Mouse (Mus musculus) liver, embryonic 15.5 days (tissue): ENCODE results near the gene Rpl21. TPM values are rescaled to one million over a fixed set of nuclear protein-coding genes. Genes with fewer than 3 reads are reported as not detected.
A peak's percentile ranks its signal among the peaks of the same experiment; 100 is the strongest.
"Not testable (repeated sequence)": the region's sequence is repeated elsewhere in the genome, so short reads cannot be mapped to it uniquely, and the experiment has no call there.

Experiments used
- ATAC-seq: fragments of 200-750 bp; cut with Nextera tagmentation; 2 replicates; pipeline ENCODE4 v1.8.0; 2017; ENCODE audit warnings: moderate number of reproducible peaks, mild to moderate bottlenecking, moderate library complexity; ENCODE audit not compliant: insufficient read depth
- H3K27ac ChIP-seq: fragments of 300-500 bp; sonication (generic); replicated peaks from 2 replicates; pipeline ENCODE4 v1.5.1; 2015; ENCODE audit warnings: mild to moderate bottlenecking, inconsistent platforms
- H3K27me3 ChIP-seq: fragments of 300-500 bp; sonication (generic); 2 replicates; pipeline ENCODE4 v1.6.1; 2015; ENCODE audit warnings: mild to moderate bottlenecking, inconsistent platforms
- H3K36me3 ChIP-seq: fragments of 300-500 bp; sonication (generic); replicated peaks from 2 replicates; pipeline ENCODE4 v1.6.1; 2015; ENCODE audit warnings: moderate library complexity, mild to moderate bottlenecking, inconsistent platforms
- H3K4me1 ChIP-seq: fragments of 300-500 bp; sonication (generic); replicated peaks from 2 replicates; pipeline ENCODE4 v1.6.1; 2015; ENCODE audit warnings: inconsistent platforms
- H3K4me2 ChIP-seq: fragments of 300-500 bp; sonication (generic); 2 replicates; pipeline ENCODE4 v1.6.1; 2015; ENCODE audit warnings: moderate library complexity, mild to moderate bottlenecking, inconsistent platforms
- H3K4me3 ChIP-seq: fragments of 300-500 bp; sonication (generic); replicated peaks from 2 replicates; pipeline ENCODE4 v1.5.1; 2015; ENCODE audit warnings: mild to moderate bottlenecking, inconsistent platforms
- H3K9ac ChIP-seq: fragments of 300-500 bp; sonication (generic); 2 replicates; pipeline ENCODE4 v1.6.1; 2015; ENCODE audit warnings: moderate library complexity, mild to moderate bottlenecking, inconsistent platforms
- H3K9me3 ChIP-seq: fragments of 300-500 bp; sonication (generic); replicated peaks from 2 replicates; pipeline ENCODE4 v1.6.1; 2016; ENCODE audit warnings: inconsistent platforms
- WGBS: fragments of 180-500 bp; shearing (Covaris S2); methylation state at CpG from one replicate; pipeline ENCODE4 v1.1.7; 2015; ENCODE audit warnings: mixed read lengths; ENCODE audit not compliant: insufficient replicate concordance; 5-methylcytosine and 5-hydroxymethylcytosine counted together
- polyA plus RNA-seq: library from polyadenylated mRNA; unstranded; fragments of >200 nt; fragmentation: Nextera tagmentation; extraction: Ambion mirVana; gene quantifications from 2 replicates; pipeline ENCODE4 v1.2.1, GENCODE M21; 2015

The Rpl21 gene
- polyA plus RNA-seq, 1 experiment from 2014 or later, result 276 TPM

DNA sequence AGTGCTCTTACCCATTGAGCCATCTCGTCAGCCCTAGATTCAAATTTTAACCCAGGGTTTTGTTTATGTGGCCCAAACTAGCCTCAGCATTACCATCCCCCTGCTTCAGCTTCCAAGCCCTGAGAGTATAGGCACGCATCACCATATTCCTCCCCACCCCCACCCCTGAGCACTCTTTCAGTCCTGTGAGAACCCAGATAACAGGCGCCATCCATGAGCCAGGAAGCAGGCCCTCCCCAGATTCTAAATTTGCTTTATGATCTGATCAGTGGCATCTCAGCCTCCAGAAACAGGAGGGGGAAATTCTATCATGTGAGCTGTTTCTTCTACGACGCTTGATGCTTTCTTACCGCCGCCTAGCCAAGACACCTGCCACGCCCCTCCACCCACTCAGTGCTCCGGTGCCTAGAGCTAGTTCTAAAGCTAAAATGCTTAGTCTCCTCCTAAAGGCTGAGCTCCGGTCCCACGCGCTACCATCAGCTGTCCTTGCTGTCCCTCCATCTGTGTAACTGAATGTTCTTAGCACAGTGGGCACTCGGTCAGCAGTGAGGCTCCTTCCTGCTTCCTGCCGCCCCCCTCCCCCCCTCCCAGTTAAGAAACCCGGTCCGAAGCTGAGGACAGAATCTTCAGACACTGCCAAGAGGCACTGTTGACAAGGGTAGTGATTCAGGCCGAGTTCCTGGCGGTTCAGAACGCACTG, 34.7 kb downstream of the Rpl21 start:
- H3K36me3 ChIP-seq, result no peaks in the 10 kb centered on the region
- H3K4me3 ChIP-seq, result peak overlapping the region; percentile 26
- ATAC-seq, result peak; percentile 79
- H3K4me2 ChIP-seq, result peak overlapping the region; percentile 61
- H3K4me1 ChIP-seq, result peaks cover 36% of the 10 kb centered on the region
- peak overlapping the region; percentile 66 for H3K27ac ChIP-seq
- 0 out of 2 replicates have a peak, but pooled peaks cover 3% of the 10 kb centered on the region for H3K27me3 ChIP-seq
- H3K9ac ChIP-seq, result peak overlapping the region; percentile 41; the same call in 1 of the 2 replicates
- 4% methylated on average over 19 of the region's 19 CpGs for WGBS
- H3K9me3 ChIP-seq, result 0 out of 2 replicates have a peak, but pooled peaks cover 3% of the 10 kb centered on the region

DNA sequence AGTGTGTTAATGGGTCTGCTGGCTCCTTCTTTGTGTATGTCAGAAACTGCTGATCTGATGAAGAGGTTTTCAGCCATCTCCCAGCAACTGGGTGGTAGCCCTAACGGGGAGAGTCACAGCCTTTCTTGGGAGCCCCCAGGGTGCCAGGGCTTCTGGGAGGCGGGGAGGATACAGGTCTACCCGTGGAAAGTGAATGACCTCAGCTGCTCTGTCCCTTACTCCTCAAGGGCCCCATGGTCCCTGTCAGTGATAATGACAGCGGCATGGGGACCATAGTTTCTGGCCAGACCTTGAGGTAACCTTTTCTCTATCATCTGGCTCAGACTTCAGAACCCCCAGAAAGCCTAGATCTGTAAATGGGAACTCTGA, 35.2 kb downstream of the Rpl21 start:
- peak overlapping the region; percentile 61 for H3K4me2 ChIP-seq
- 21% methylated on average over 4 of the region's 4 CpGs for WGBS
- 0 out of 2 replicates have a peak, but pooled peaks cover 3% of the 10 kb centered on the region for H3K9me3 ChIP-seq
- peaks cover 36% of the 10 kb centered on the region for H3K4me1 ChIP-seq
- no peak overlapping the region for H3K4me3 ChIP-seq
- ATAC-seq, result no peak
- H3K9ac ChIP-seq, result no peak overlapping the region
- H3K27ac ChIP-seq, result 0 out of 2 replicates have a peak overlapping the region, but pooled peaks have one; percentile 66
- no peaks in the 10 kb centered on the region for H3K36me3 ChIP-seq
- H3K27me3 ChIP-seq, result 0 out of 2 replicates have a peak, but pooled peaks cover 3% of the 10 kb centered on the region

DNA sequence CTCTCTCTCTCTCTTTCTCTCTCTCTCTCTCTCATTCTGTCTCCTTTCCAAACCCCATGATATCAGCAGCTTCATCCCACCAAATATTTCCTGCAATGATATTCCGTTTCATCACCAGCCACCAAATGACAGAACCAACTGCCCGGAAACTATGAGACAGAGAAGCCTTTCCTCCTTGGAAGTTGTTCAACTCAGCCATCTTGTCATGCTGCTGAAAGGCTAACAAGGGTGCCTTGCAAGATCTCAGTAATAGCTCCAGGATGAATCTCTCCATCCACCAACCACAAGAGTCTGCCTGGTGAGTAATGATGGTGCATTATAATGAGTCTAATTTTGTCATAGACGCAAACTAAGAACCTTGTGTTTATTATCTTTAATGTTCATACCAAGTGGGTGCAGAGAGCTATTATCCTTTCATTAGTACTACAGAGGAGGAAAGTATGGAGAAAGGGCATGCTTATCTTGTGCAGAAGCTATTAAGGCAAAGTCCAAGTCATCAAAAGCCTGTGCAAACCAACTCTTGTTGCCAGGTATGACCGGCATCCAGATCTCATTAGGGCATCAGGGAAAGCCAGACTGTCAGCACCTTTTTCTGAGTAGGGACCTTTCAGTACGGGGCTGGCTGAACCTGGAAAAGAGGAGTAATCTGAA, 40.4 kb downstream of the Rpl21 start:
- Histone ChIP-seq H3K9me3 (0 out of 2 replicates have a peak, but pooled peaks cover 3% of the 10 kb centered on the region), H3K27ac (no peak overlapping the region), H3K9ac (no peak overlapping the region), H3K4me2 (no peak overlapping the region), H3K36me3 (no peaks in the 10 kb centered on the region), H3K27me3 (peaks cover 7% of the 10 kb centered on the region; the same call in 1 of the 2 replicates), H3K4me1 (peaks cover 7% of the 10 kb centered on the region), H3K4me3 (no peak overlapping the region)
- no peak for ATAC-seq
- 73% methylated on average over 5 of the region's 5 CpGs for WGBS

DNA sequence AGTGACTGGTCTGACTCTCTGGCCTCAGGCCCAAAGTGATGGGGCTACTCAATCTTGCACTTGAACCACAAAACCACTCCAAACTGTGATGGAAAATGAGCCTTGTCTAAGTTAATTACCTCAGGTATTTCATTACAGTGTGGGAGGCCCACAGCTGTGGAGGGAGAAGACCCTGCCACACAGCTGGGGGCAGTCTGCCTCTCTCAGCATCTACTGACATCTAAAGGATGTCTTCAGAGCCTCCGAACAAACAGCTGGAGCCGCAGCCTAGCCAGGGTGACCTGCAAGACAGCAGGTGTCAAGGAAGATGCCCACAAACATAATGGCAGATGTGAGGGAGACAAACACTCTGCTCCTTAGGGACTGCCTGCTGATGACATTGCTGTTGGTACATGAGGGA, 43.3 kb downstream of the Rpl21 start:
- Histone ChIP-seq H3K4me2 (no peak overlapping the region), H3K27me3 (peaks cover 14% of the 10 kb centered on the region; the same call in 1 of the 2 replicates), H3K27ac (no peak overlapping the region), H3K9me3 (no peaks in the 10 kb centered on the region), H3K4me1 (no peaks in the 10 kb centered on the region), H3K4me3 (no peak overlapping the region), H3K9ac (no peak overlapping the region), H3K36me3 (no peaks in the 10 kb centered on the region)
- 71% methylated on average over 2 of the region's 2 CpGs for WGBS
- no peak for ATAC-seq

DNA sequence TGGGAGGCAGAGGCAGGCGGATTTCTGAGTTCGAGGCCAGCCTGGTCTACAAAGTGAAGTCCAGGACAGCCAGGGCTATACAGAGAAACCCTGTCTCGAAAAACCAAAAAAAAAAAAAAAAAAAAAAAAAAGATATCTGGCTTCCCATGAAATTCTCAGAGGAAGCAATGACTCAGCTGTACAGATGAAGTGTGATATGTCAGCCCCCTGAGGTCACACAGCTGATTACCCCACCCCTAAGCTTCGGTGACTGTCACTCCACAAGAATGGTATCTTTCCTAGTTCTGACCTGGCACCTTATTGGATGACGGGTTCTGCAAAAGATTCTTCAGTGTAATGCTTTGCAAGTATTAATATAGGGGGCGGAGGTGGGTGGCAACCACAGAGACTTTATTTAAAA, 45.2 kb downstream of the Rpl21 start:
- peaks cover 12% of the 10 kb centered on the region; the same call in 1 of the 2 replicates for H3K27me3 ChIP-seq
- not testable (repeated sequence) for H3K4me3 ChIP-seq, H3K27ac ChIP-seq, H3K9ac ChIP-seq, H3K4me1 ChIP-seq, ATAC-seq, H3K36me3 ChIP-seq, H3K4me2 ChIP-seq, H3K9me3 ChIP-seq
- WGBS, result 50% methylated on average over 5 of the region's 6 CpGs

DNA sequence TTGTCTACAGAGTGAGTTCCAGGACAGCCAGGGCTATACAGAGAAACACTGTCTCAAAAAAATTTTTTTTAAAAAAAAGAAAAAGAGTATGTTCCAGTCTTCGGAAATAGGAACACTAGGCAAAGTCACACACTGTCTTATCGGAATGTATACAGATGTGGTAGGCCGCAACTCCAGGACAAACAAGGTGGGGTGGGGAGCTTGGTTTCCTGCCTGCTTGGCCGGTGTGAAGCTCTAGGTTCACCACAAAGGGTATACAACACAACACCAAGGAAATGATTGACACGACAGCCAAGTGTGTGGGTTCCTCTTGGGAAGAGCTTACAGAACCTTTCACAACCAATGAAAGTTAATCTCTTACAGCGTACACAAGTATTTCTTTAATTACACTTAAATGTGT, 49.6 kb downstream of the Rpl21 start:
- no peaks in the 10 kb centered on the region for H3K4me1 ChIP-seq
- 31% methylated on average over 6 of the region's 6 CpGs for WGBS
- no peaks in the 10 kb centered on the region for H3K9me3 ChIP-seq
- ATAC-seq, result no peak
- no peak overlapping the region for H3K4me3 ChIP-seq
- no peaks in the 10 kb centered on the region for H3K36me3 ChIP-seq
- H3K27ac ChIP-seq, result no peak overlapping the region
- H3K9ac ChIP-seq, result no peak overlapping the region
- 0 out of 2 replicates have a peak, but pooled peaks cover 7% of the 10 kb centered on the region for H3K27me3 ChIP-seq
- no peak overlapping the region for H3K4me2 ChIP-seq

DNA sequence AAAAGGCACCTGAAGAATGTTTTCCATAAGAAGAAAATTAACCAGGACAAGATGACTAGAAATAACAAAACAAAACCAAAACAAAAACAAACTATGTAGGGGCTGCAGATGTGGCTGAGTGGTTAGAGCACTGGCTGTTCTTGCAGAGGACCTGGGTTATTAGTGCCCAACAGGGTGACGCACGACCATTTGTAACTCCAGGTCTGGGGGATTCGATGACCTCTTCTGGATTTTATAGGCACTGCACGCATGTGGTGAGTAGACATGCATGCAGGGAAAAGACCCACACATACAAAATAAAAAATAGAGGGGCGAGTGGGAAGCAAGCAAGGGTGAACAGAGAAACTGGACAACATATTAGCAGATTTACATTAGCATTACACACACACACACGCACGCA, 50.4 kb downstream of the Rpl21 start:
- no peaks in the 10 kb centered on the region for H3K36me3 ChIP-seq
- no peak overlapping the region for H3K9ac ChIP-seq
- H3K4me3 ChIP-seq, result no peak overlapping the region
- WGBS, result 58% methylated on average over 7 of the region's 7 CpGs
- H3K4me2 ChIP-seq, result no peak overlapping the region
- no peaks in the 10 kb centered on the region for H3K4me1 ChIP-seq
- H3K27ac ChIP-seq, result no peak overlapping the region
- ATAC-seq, result no peak
- 0 out of 2 replicates have a peak, but pooled peaks cover 7% of the 10 kb centered on the region for H3K27me3 ChIP-seq
- H3K9me3 ChIP-seq, result no peaks in the 10 kb centered on the region

DNA sequence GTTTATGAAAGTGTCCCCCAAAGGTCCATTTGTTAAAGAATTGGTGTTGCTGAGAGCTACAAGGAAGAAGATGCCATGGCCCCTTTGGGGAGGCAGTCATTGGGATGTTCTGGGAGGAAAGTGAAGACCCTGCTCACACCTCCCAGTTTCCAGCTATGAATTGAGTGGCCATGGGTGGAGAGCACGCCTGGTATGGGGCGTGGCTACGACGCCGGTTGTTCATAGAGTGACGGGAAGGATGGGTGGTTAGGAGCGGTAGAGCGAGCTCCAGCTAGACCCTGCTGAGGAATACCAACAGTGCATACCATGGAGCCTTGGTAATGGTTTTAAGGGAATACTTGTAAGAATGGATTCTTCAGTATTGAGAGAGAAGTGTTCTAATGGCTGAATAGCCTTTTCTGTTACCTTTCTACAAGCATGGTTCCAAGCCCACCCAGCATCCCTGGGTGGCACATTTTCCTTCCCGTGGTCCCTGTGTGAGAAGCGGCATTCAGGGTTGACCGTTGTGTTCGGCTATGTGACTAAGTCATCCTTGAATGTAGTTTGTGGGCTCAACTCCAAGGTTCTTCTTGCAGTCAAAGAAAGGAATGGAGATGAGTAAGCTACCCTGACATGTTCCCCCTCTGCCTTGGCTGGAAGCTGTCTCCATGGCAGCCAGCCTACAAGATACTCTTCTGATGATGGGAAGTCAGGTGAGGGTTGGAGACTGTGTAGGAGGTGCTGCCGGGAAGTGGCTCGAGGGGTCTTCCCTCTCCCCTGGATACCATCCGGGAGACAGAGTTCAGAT, 51.0 kb downstream of the Rpl21 start:
- H3K9me3 ChIP-seq, result no peaks in the 10 kb centered on the region
- no peak overlapping the region for H3K4me2 ChIP-seq
- H3K9ac ChIP-seq, result no peak overlapping the region
- 0 out of 2 replicates have a peak, but pooled peaks cover 7% of the 10 kb centered on the region for H3K27me3 ChIP-seq
- no peaks in the 10 kb centered on the region for H3K36me3 ChIP-seq
- H3K4me3 ChIP-seq, result no peak overlapping the region
- WGBS, result 69% methylated on average over 15 of the region's 15 CpGs
- no peaks in the 10 kb centered on the region for H3K4me1 ChIP-seq
- no peak for ATAC-seq
- no peak overlapping the region for H3K27ac ChIP-seq

Other genes with a start within 250 kb of the Rpl21 start
- gene Gpr12, start 247.7 kb upstream of the Rpl21 start, polyA plus RNA-seq, result 0.09 and 0.25 TPM in 2 replicates
- 7.5 and 7.6 TPM in 2 replicates for gene Usp12, start 37.9 kb upstream of the Rpl21 start, polyA plus RNA-seq
- gene Rasl11a, start 12.2 kb downstream of the Rpl21 start, polyA plus RNA-seq, result 1.8 and 2.1 TPM in 2 replicates
- gene Gtf3a, start 115.8 kb downstream of the Rpl21 start, polyA plus RNA-seq, result 44.6 and 47.4 TPM in 2 replicates
- 9.4 and 11.6 TPM in 2 replicates for gene Mtif3, start 130.9 kb downstream of the Rpl21 start, polyA plus RNA-seq
- gene Lnx2, start 243.7 kb downstream of the Rpl21 start, polyA plus RNA-seq, result 4.7 and 4.9 TPM in 2 replicates
- gene Polr1d, start 244.2 kb downstream of the Rpl21 start, polyA plus RNA-seq, result 62.4 and 68.0 TPM in 2 replicates